ENCODE assay signal across 13 mouse cellular contexts in genomic region chr6:32280728-32281127, GRCm38 (mm10).
A peak's percentile ranks its signal among the peaks of the same experiment; 100 is the strongest.
DNase-seq lines count a peak whose midpoint lies in the region; ATAC-seq and TF ChIP-seq lines count a peak whose summit lies in the region.
"Had no signal": no experiment of that assay in that cellular context is flagged by ENCODE, and none has a peak within 500 bp of the region (broad histone marks: within the 10 kb centered on the region; RNA-seq: fewer than 3 reads in every experiment).

No protein-coding gene starts in this region.

- no peak for ATAC-seq in forebrain, embryonic 14.5 days
- ATAC-seq in forebrain, postnatal 0 days = no peak
- ATAC-seq in midbrain, embryonic 14.5 days (ENCODE audit: low FRiP score, low TSS enrichment) = no peak
- ATAC-seq in midbrain, embryonic 13.5 days = no peak
- no peak for ATAC-seq in stomach, postnatal 0 days (ENCODE audit: low FRiP score, low TSS enrichment)

- H3K36me3 ChIP-seq in forebrain, embryonic 14.5 days (ENCODE audit: control insufficient read depth, insufficient read depth, low read length) = no peaks in the 10 kb centered on the region
- no peaks in the 10 kb centered on the region for H3K36me3 ChIP-seq in forebrain, postnatal 0 days (ENCODE audit: insufficient read depth)
- no peaks in the 10 kb centered on the region for H3K36me3 ChIP-seq in midbrain, embryonic 14.5 days (ENCODE audit: control insufficient read depth, insufficient read depth, low read length)
- H3K36me3 ChIP-seq in midbrain, embryonic 13.5 days = no peaks in the 10 kb centered on the region
- H3K36me3 ChIP-seq in embryonic facial prominence, embryonic 10.5 days (replicated peaks) = no peaks in the 10 kb centered on the region
- no peaks in the 10 kb centered on the region for H3K36me3 ChIP-seq in stomach, postnatal 0 days (ENCODE audit: control insufficient read depth, insufficient read depth, low read length)
- H3K36me3 ChIP-seq: liver, embryonic 13.5 days; midbrain, embryonic 10.5 days had no signal

- TF ChIP-seq CTCF in forebrain, postnatal 0 days (IDR thresholded peaks at IDR 0.05; ENCODE audit: low read depth) = no peak
- TF ChIP-seq CTCF in stomach, postnatal 0 days (IDR thresholded peaks at IDR 0.05; ENCODE audit: low read depth) = no peak

- no peak overlapping the region for H3K27ac ChIP-seq in forebrain, embryonic 14.5 days (ENCODE audit: low read depth, low read length)
- no peak overlapping the region for H3K27ac ChIP-seq in forebrain, postnatal 0 days (ENCODE audit: low read depth, low read length)
- no peak overlapping the region for H3K27ac ChIP-seq in midbrain, embryonic 14.5 days (replicated peaks; ENCODE audit: low read depth, low read length)
- H3K27ac ChIP-seq in midbrain, embryonic 13.5 days = no peak overlapping the region
- no peak overlapping the region for H3K27ac ChIP-seq in embryonic facial prominence, embryonic 10.5 days (replicated peaks)
- H3K27ac ChIP-seq in stomach, postnatal 0 days (replicated peaks) = no peak overlapping the region
- H3K27ac ChIP-seq: left cerebral cortex, adult 2 months; liver, embryonic 13.5 days; midbrain, embryonic 10.5 days had no signal

- TF ChIP-seq EP300 in stomach, postnatal 0 days (optimal IDR thresholded peaks at IDR 0.05) = no peak

- H3K4me3 ChIP-seq in forebrain, embryonic 14.5 days (ENCODE audit: low read depth, low read length) = no peak overlapping the region
- no peak overlapping the region for H3K4me3 ChIP-seq in forebrain, postnatal 0 days (ENCODE audit: low read depth, low read length)
- no peak overlapping the region for H3K4me3 ChIP-seq in midbrain, embryonic 14.5 days (replicated peaks; ENCODE audit: low read depth, low read length)
- no peak overlapping the region for H3K4me3 ChIP-seq in midbrain, embryonic 13.5 days (replicated peaks)
- H3K4me3 ChIP-seq in embryonic facial prominence, embryonic 10.5 days = no peak overlapping the region
- H3K4me3 ChIP-seq in stomach, postnatal 0 days (ENCODE audit: low read depth, low read length) = no peak overlapping the region
- H3K4me3 ChIP-seq: left cerebral cortex, adult 2 months; liver, embryonic 13.5 days; midbrain, embryonic 10.5 days had no signal

- no peak overlapping the region for H3K4me2 ChIP-seq in forebrain, embryonic 14.5 days (ENCODE audit: low read length)
- H3K4me2 ChIP-seq in forebrain, postnatal 0 days (ENCODE audit: low read depth) = no peak overlapping the region
- no peak overlapping the region for H3K4me2 ChIP-seq in midbrain, embryonic 14.5 days (ENCODE audit: low read length)
- no peak overlapping the region for H3K4me2 ChIP-seq in midbrain, embryonic 13.5 days (replicated peaks)
- no peak overlapping the region for H3K4me2 ChIP-seq in stomach, postnatal 0 days (replicated peaks; ENCODE audit: low read depth)
- H3K4me2 ChIP-seq: liver, embryonic 13.5 days had no signal

- H3K27me3 ChIP-seq in forebrain, embryonic 14.5 days (replicated peaks; ENCODE audit: control insufficient read depth, insufficient read depth, low read length) = no peaks in the 10 kb centered on the region
- H3K27me3 ChIP-seq in forebrain, postnatal 0 days (ENCODE audit: insufficient read depth, low read length) = no peaks in the 10 kb centered on the region
- no peaks in the 10 kb centered on the region for H3K27me3 ChIP-seq in midbrain, embryonic 14.5 days (ENCODE audit: control insufficient read depth, insufficient read depth, low read length)
- H3K27me3 ChIP-seq in midbrain, embryonic 13.5 days = no peaks in the 10 kb centered on the region
- H3K27me3 ChIP-seq in embryonic facial prominence, embryonic 10.5 days (replicated peaks; ENCODE audit: low read depth, poor library complexity, severe bottlenecking) = no peaks in the 10 kb centered on the region
- H3K27me3 ChIP-seq in stomach, postnatal 0 days (ENCODE audit: control insufficient read depth, insufficient read depth, low read length) = no peaks in the 10 kb centered on the region
- H3K27me3 ChIP-seq: liver, embryonic 13.5 days had no signal

- peaks cover 4% of the 10 kb centered on the region; the same call in 1 of the 2 replicates for H3K4me1 ChIP-seq in forebrain, embryonic 14.5 days (ENCODE audit: control insufficient read depth, insufficient read depth, low read length)
- no peaks in the 10 kb centered on the region for H3K4me1 ChIP-seq in forebrain, postnatal 0 days (ENCODE audit: insufficient read depth)
- no peaks in the 10 kb centered on the region for H3K4me1 ChIP-seq in midbrain, embryonic 14.5 days (ENCODE audit: control insufficient read depth, insufficient read depth, low read length)
- 0 out of 2 replicates have a peak, but pooled peaks cover 4% of the 10 kb centered on the region for H3K4me1 ChIP-seq in midbrain, embryonic 13.5 days (replicated peaks)
- no peaks in the 10 kb centered on the region for H3K4me1 ChIP-seq in embryonic facial prominence, embryonic 10.5 days
- H3K4me1 ChIP-seq in stomach, postnatal 0 days (replicated peaks; ENCODE audit: control insufficient read depth, insufficient read depth) = no peaks in the 10 kb centered on the region
- H3K4me1 ChIP-seq: liver, embryonic 13.5 days; midbrain, embryonic 10.5 days had no signal

- no peaks in the 10 kb centered on the region for H3K9me3 ChIP-seq in forebrain, embryonic 14.5 days (replicated peaks; ENCODE audit: control insufficient read depth, low read length)
- no peaks in the 10 kb centered on the region for H3K9me3 ChIP-seq in forebrain, postnatal 0 days (ENCODE audit: low read length)
- no peaks in the 10 kb centered on the region for H3K9me3 ChIP-seq in midbrain, embryonic 14.5 days (ENCODE audit: control insufficient read depth, low read length)
- H3K9me3 ChIP-seq in midbrain, embryonic 13.5 days = no peaks in the 10 kb centered on the region
- no peaks in the 10 kb centered on the region for H3K9me3 ChIP-seq in embryonic facial prominence, embryonic 10.5 days
- no peaks in the 10 kb centered on the region for H3K9me3 ChIP-seq in stomach, postnatal 0 days (ENCODE audit: control insufficient read depth, low read length)
- H3K9me3 ChIP-seq: liver, embryonic 13.5 days; midbrain, embryonic 10.5 days had no signal

- DNase-seq in forebrain, embryonic 14.5 days (ENCODE audit: low spot score) = peak; percentile 46
- DNase-seq in forebrain, postnatal 0 days = no peak
- peak; percentile 10 for DNase-seq in midbrain, embryonic 14.5 days
- peak; percentile 55 for DNase-seq in embryonic facial prominence, embryonic 10.5 days (ENCODE audit: low spot score)
- DNase-seq in stomach, postnatal 0 days (ENCODE audit: low spot score) = peak; percentile 15
- no peak for DNase-seq in cerebellum, postnatal 25 days
- no peak for DNase-seq in gastrocnemius, postnatal 10 days
- DNase-seq: gastrocnemius, postnatal 14 days; kidney, adult 11 months; liver, embryonic 13.5 days had no signal

- H3K9ac ChIP-seq in forebrain, embryonic 14.5 days (ENCODE audit: low read length) = no peak overlapping the region
- H3K9ac ChIP-seq in forebrain, postnatal 0 days = no peak overlapping the region
- H3K9ac ChIP-seq in midbrain, embryonic 14.5 days (replicated peaks; ENCODE audit: low read length) = no peak overlapping the region
- H3K9ac ChIP-seq in midbrain, embryonic 13.5 days (replicated peaks) = no peak overlapping the region
- no peak overlapping the region for H3K9ac ChIP-seq in stomach, postnatal 0 days (ENCODE audit: low read length)
- H3K9ac ChIP-seq: liver, embryonic 13.5 days had no signal

- 4% methylated on average over 2 of the region's 2 CpGs for WGBS in forebrain, embryonic 14.5 days
- WGBS in forebrain, postnatal 0 days = 15% methylated on average over 2 of the region's 2 CpGs
- WGBS in midbrain, embryonic 14.5 days = 31% methylated on average over 2 of the region's 2 CpGs
- 18% methylated on average over 2 of the region's 2 CpGs for WGBS in midbrain, embryonic 13.5 days
- 49% methylated on average over 2 of the region's 2 CpGs for WGBS in embryonic facial prominence, embryonic 10.5 days
- WGBS in stomach, postnatal 0 days = 56% methylated on average over 2 of the region's 2 CpGs

Comparison
In these comparisons a context has a peak if more than half of its experiments do, and no peak if none do; other contexts are left out.
1. DNase-seq: peak in forebrain, embryonic 14.5 days (single experiment), midbrain, embryonic 14.5 days (single experiment), embryonic facial prominence, embryonic 10.5 days (single experiment) and stomach, postnatal 0 days (single experiment); none in forebrain, postnatal 0 days (single experiment), cerebellum, postnatal 25 days (0 of 2) and gastrocnemius, postnatal 10 days (single experiment).